Mouse (Mus musculus): Measurements from ENCODE around the gene Akap7.

- no peak for TF ChIP-seq CTCF (IDR thresholded peaks at IDR 0.05; ENCODE audit: borderline replicate concordance, insufficient read depth, low read depth, low read length)
- TF ChIP-seq POLR2A (IDR thresholded peaks at IDR 0.05; ENCODE audit: borderline replicate concordance, insufficient read depth, low read length), result no peak
Observed at GRCm38 (mm10) chr10:25284427-25285099, 23.1 kb downstream of the Akap7 start.
